ENCODE assay signal across 14 mouse cellular contexts in genomic region chr8:124291693-124292092, GRCm38 (mm10).
"Had no signal": no experiment of that assay in that cellular context is flagged by ENCODE, and none has a peak within 500 bp of the region (broad histone marks: within the 10 kb centered on the region; RNA-seq: fewer than 3 reads in every experiment).

No protein-coding gene starts in this region.

- ATAC-seq: midbrain, embryonic 16.5 days had no signal

- H3K9ac ChIP-seq: hindbrain, embryonic 15.5 days; limb, embryonic 15.5 days; lung, embryonic 14.5 days; midbrain, embryonic 12.5 days; neural tube, embryonic 12.5 days had no signal

- H3K36me3 ChIP-seq: hindbrain, embryonic 15.5 days; limb, embryonic 15.5 days; neural tube, embryonic 12.5 days had no signal

- H3K27ac ChIP-seq: hindbrain, embryonic 15.5 days; limb, embryonic 15.5 days; macrophage; midbrain, embryonic 12.5 days; neural tube, embryonic 12.5 days had no signal

- H3K9me3 ChIP-seq: hindbrain, embryonic 15.5 days; limb, embryonic 15.5 days; megakaryocyte, embryonic 14.5 days; midbrain, embryonic 12.5 days; neural tube, embryonic 12.5 days had no signal

- H3K4me2 ChIP-seq: hindbrain, embryonic 15.5 days; limb, embryonic 15.5 days; lung, embryonic 14.5 days; midbrain, embryonic 12.5 days; neural tube, embryonic 12.5 days had no signal

- H3K4me3 ChIP-seq: hindbrain, embryonic 15.5 days; limb, embryonic 15.5 days; midbrain, embryonic 12.5 days; neural tube, embryonic 12.5 days had no signal

- H3K27me3 ChIP-seq: hindbrain, embryonic 15.5 days; limb, embryonic 15.5 days; megakaryocyte, embryonic 14.5 days; midbrain, embryonic 12.5 days; neural tube, embryonic 12.5 days had no signal

- DNase-seq: kidney, adult 8-10 months; kidney, postnatal 14 days; layer of hippocampus, adult 9-11 months; layer of hippocampus, postnatal 36 days; lung, embryonic 14.5 days; lung, postnatal 14 days; thymus, adult 18-20 months had no signal
